Mouse (Mus musculus) cortical plate, adult 2 months (tissue): ENCODE results near the gene Nmb.
A peak's percentile ranks its signal among the peaks of the same experiment; 100 is the strongest.

Source experiments
- CTCF ChIP-seq: fragments of 200-500 bp; IDR thresholded peaks from 2 replicates; pipeline ENCODE4 v1.5.1; 2011; ENCODE audit warnings: mild to moderate bottlenecking, control low read depth, low read length; ENCODE audit not compliant: insufficient read depth; ENCODE audit errors: extremely low read depth
- POLR2A ChIP-seq: fragments of 200-500 bp; IDR thresholded peaks from 2 replicates; pipeline ENCODE4 v1.6.1; 2011; ENCODE audit warnings: mild to moderate bottlenecking, low read length, control low read depth; ENCODE audit not compliant: insufficient read depth; ENCODE audit errors: extremely low read depth

DNA sequence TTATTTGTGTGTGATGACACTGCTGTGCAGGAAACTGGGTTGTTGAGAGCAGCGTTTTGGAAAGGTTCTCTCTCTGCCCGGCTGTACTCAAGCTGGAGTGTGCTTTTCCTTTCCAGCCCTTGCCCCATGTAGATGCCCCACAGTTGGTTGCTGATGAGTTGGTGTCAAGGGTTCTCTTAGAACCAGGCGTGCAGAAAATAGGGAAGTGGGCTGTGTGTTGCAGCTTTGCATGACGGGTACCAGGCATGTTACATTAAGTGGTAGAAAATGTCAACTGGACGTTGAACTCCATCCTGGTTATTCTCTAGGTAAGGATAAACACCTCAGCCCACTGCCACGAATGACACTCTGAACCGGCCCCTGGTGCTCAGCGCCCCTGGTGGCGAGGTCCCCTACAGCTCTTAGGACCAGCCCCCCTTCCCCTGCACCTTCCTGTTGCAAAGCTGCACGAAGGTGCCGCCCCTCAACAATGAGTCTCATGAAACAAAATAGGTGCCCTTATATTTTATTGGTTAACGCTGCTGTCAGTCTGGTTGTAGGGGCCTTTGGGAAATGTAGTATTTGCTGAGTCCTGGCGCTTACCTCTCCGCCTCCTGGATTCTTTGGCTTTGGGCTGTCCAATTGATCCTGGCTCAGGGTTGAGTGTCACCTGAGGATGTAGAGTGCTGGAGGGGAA lies 21.9 kb downstream of the Nmb start:
- TF ChIP-seq CTCF (peak; percentile 37; the same call in 1 of the 2 replicates), POLR2A (peak; percentile 46; the same call in 1 of the 2 replicates)
